Mouse (Mus musculus) embryonic facial prominence, embryonic 15.5 days (tissue): ENCODE results near the gene Xylt2. TPM values are rescaled to one million over a fixed set of nuclear protein-coding genes. Genes with fewer than 3 reads are reported as not detected.

Experiments
- polyA plus RNA-seq: library from polyadenylated mRNA; unstranded; fragments of >200 nt; fragmentation: Nextera tagmentation; extraction: Ambion mirVana; gene quantifications from 2 replicates; pipeline ENCODE4 v1.2.1, GENCODE M21; 2015

Gene Xylt2
- polyA plus RNA-seq, 1 experiment from 2014 or later, result 26.3 TPM

Other genes with a start within 250 kb of the Xylt2 start
- gene Cacna1g, start 203.3 kb downstream of the Xylt2 start, polyA plus RNA-seq, result 29.1 and 30.3 TPM in 2 replicates
- 0.16 and 1.2 TPM in 2 replicates for gene Spata20, start 191.3 kb downstream of the Xylt2 start, polyA plus RNA-seq
- 11.7 and 11.8 TPM in 2 replicates for gene Epn3, start 177.5 kb downstream of the Xylt2 start, polyA plus RNA-seq
- 4.0 and 5.8 TPM in 2 replicates for gene Mycbpap, start 155.8 kb downstream of the Xylt2 start, polyA plus RNA-seq
- 4.3 and 5.4 TPM in 2 replicates for gene Rsad1, start 128.3 kb downstream of the Xylt2 start, polyA plus RNA-seq
- 7.5 and 12.0 TPM in 2 replicates for gene Chad, start 112.5 kb downstream of the Xylt2 start, polyA plus RNA-seq
- gene Acsf2, start 75.6 kb downstream of the Xylt2 start, polyA plus RNA-seq, result 5.9 and 6.1 TPM in 2 replicates
- gene Lrrc59, start 47.7 kb downstream of the Xylt2 start, polyA plus RNA-seq, result 209 and 216 TPM in 2 replicates
- 138 and 141 TPM in 2 replicates for gene Mrpl27, start 23.7 kb downstream of the Xylt2 start, polyA plus RNA-seq
- gene Eme1, start 23.6 kb downstream of the Xylt2 start, polyA plus RNA-seq, result 12.9 and 15.8 TPM in 2 replicates
- 0.45 and 0.79 TPM in 2 replicates for gene Gm11541, start 27.0 kb upstream of the Xylt2 start, polyA plus RNA-seq
- gene Cdc34b, start 64.3 kb upstream of the Xylt2 start, polyA plus RNA-seq, result not detected in 2 replicates
- gene Tmem92, start 105.2 kb upstream of the Xylt2 start, polyA plus RNA-seq, result not detected in 2 replicates